Mouse (Mus musculus) CD4-positive, CD25-positive, alpha-beta regulatory T cell (primary cell): Measurements from ENCODE around the gene Ldhal6b. TPM values are rescaled to one million over a fixed set of nuclear protein-coding genes. Genes with fewer than 3 reads are reported as not detected.

Experiments
- polyA plus RNA-seq: library from polyadenylated mRNA; unstranded; fragments of 100-300 nt; shearing (Covaris generic); gene quantifications from one replicate; pipeline ENCODE4 v1.2.1, GENCODE M21; 2017

The Ldhal6b gene
- not detected for polyA plus RNA-seq

DNA sequence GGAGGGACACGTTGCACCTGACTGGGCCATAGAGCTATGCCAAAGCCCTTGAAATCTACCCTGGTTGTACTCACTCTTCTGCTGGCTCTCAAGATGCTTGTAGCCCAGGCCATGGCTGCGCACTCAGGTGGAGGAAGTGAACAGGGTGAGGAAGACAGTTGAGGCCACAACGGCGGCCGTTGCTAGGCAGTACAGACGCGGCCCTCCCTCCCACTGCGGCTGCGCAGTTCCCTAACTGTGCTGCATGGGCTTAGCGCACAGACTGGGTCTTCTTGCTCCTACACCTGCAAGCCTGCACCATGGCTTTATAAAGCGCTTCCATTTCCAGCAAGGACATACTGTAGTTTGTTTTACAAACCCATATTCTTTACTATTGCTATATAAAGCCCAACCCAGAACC lies at the start of gene Ldhal6b:
TSS of gene Ldhal6b (minus strand) at position 223 of the 400 bp plus-strand sequence.

DNA sequence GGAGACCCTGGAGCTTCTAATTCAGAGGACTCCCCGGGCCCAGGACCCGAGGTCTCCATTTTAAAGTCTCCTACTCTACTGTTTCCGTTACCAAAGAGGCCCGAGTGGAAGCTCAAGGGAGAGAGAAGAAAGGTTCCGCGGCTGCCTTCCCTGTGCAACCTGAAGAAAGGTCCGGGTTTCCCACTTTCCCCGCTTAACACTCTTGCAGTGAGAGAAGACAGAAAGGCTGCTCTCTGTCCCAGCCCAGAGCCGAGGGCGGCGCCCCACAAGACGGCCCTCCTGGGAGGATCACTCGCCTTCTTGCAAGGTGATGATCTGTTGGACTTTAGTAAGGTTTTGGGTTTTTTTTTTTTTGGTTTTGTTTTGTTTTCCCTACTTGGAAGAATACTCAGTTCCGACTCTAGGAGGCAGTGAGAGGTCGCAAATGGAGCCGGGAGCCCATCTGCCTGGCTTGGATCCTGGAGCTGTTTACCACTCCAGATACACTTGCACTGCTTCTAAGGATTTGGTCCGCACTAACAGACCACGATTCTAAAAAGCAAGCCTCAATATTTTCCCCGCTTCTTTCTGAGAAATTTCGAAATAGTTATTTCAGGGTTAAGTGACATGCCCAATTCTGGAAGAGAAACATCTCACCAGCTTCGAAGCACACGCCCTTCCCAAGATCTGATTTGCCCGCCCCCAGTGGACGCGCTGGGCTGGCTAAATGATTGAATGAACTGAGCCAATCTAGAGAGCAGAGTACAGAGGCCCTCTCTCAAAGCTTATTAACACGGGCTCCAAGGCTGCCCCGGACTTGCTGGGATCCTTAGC lies 21.8 kb upstream of the Ldhal6b start, which contains the start of gene Tmem242:
TSS of gene Tmem242 (minus strand) at position 101 of the 813 bp plus-strand sequence.

Other genes with a start within 250 kb of the Ldhal6b start
- gene Tmem242, start 21.5 kb upstream of the Ldhal6b start, polyA plus RNA-seq: 41.9 TPM
- gene Zdhhc14, start 73.8 kb upstream of the Ldhal6b start, polyA plus RNA-seq: 2.3 TPM